Mouse (Mus musculus) pancreas, adult 10 weeks (tissue): ENCODE measurements around the gene Spin2g. TPM values are rescaled to one million over a fixed set of nuclear protein-coding genes. Genes with fewer than 3 reads are reported as not detected.

Experiments
- polyA plus RNA-seq: library from polyadenylated mRNA; stranded (reverse); fragments of 350-450 nt; fragmentation: Illumina TruSeq; extraction: RNeasy Lipid Tissue Mini Kit (QIAGEN cat#74804); gene quantifications from one replicate; pipeline ENCODE4 v1.2.3, GENCODE M21; 2015; ENCODE audit warnings: low read depth, low replicate concordance; ENCODE audit not compliant: insufficient read depth

Gene Spin2g
- not detected for polyA plus RNA-seq

GRCm38 (mm10) chrX:34238633-34239032, at the start of gene Spin2g:
TSS of gene Spin2g (minus strand) at chrX:34238733.

Other genes starting within 250 kb of the Spin2g start
- gene Btbd35f9, start 77.2 kb downstream of the Spin2g start, polyA plus RNA-seq: not detected
- gene Btbd35f8, start 211.8 kb upstream of the Spin2g start, polyA plus RNA-seq: not detected